In the genomic region with DNA sequence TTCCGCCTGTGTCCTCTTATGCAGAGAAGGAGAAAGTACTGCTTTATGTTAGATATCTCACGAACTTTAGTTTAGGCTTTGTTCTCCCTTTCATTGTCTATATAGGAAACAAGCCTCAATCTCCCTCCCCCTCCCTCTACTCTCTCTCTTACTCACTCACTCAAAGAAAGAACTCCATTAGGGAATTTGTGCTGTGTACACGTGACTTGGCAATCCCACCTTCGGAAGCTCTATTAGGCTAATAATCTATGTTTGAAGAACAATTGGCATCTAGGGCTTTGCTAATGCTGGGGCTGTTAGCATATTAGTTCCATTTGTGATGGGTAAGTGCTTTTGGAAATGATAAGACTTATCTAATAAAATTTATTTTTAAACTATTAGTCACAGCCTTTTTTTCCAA, we compare ENCODE assay signal across 20 mouse cellular contexts.
DNase-seq lines count a peak whose midpoint lies in the region; ATAC-seq and TF ChIP-seq lines count a peak whose summit lies in the region.
"Had no signal": no experiment of that assay in that cellular context is flagged by ENCODE, and none has a peak within 500 bp of the region (broad histone marks: within the 10 kb centered on the region; RNA-seq: fewer than 3 reads in every experiment).

No protein-coding gene starts in this region.

- no peak overlapping the region for H3K4me3 ChIP-seq in forebrain, postnatal 0 days (ENCODE audit: low read depth, low read length)
- no peak overlapping the region for H3K4me3 ChIP-seq in forebrain, embryonic 12.5 days (replicated peaks)
- H3K4me3 ChIP-seq in layer of hippocampus, adult 2 months: no peak overlapping the region
- H3K4me3 ChIP-seq in neural tube, embryonic 13.5 days: no peak overlapping the region
- no peak overlapping the region for H3K4me3 ChIP-seq in lung, adult 2 months (replicated peaks; ENCODE audit: extremely low read depth, low read depth, low read length)
- H3K4me3 ChIP-seq: embryonic facial prominence, embryonic 15.5 days; erythroblast, embryonic 14.5 days; gastrocnemius, adult 2 months; heart, embryonic 12.5 days; hindbrain, embryonic 10.5 days had no signal

- H3K4me1 ChIP-seq in forebrain, postnatal 0 days (ENCODE audit: insufficient read depth): peaks cover 7% of the 10 kb centered on the region; the same call in 1 of the 2 replicates
- H3K4me1 ChIP-seq in forebrain, embryonic 12.5 days: peaks cover 25% of the 10 kb centered on the region
- peaks cover 70% of the 10 kb centered on the region for H3K4me1 ChIP-seq in neural tube, embryonic 13.5 days (replicated peaks)
- H3K4me1 ChIP-seq in lung, adult 2 months (ENCODE audit: control insufficient read depth, insufficient read depth, low read length): no peaks in the 10 kb centered on the region
- H3K4me1 ChIP-seq: embryonic facial prominence, embryonic 15.5 days had no signal

- no peaks in the 10 kb centered on the region for H3K27me3 ChIP-seq in forebrain, postnatal 0 days (ENCODE audit: insufficient read depth, low read length)
- 0 out of 2 replicates have a peak, but pooled peaks cover 5% of the 10 kb centered on the region for H3K27me3 ChIP-seq in forebrain, embryonic 12.5 days
- no peaks in the 10 kb centered on the region for H3K27me3 ChIP-seq in neural tube, embryonic 13.5 days
- H3K27me3 ChIP-seq: embryonic facial prominence, embryonic 15.5 days; heart, embryonic 12.5 days had no signal

- no peak overlapping the region for H3K4me2 ChIP-seq in forebrain, postnatal 0 days (ENCODE audit: low read depth)
- H3K4me2 ChIP-seq in forebrain, embryonic 12.5 days: no peak overlapping the region
- H3K4me2 ChIP-seq in neural tube, embryonic 13.5 days: no peak overlapping the region
- H3K4me2 ChIP-seq: embryonic facial prominence, embryonic 15.5 days; heart, embryonic 12.5 days had no signal

- ATAC-seq in forebrain, postnatal 0 days: peak; percentile 73; the same call in 1 of the 2 replicates
- no peak for ATAC-seq in forebrain, embryonic 12.5 days (ENCODE audit: low FRiP score)
- ATAC-seq in neural tube, embryonic 13.5 days (ENCODE audit: low read depth): no peak
- ATAC-seq: inflammation-experienced regulatory T-cells, adult 6 months; intestine, postnatal 0 days had no signal

- H3K9me3 ChIP-seq in forebrain, postnatal 0 days (ENCODE audit: low read length): no peaks in the 10 kb centered on the region
- no peaks in the 10 kb centered on the region for H3K9me3 ChIP-seq in forebrain, embryonic 12.5 days
- no peaks in the 10 kb centered on the region for H3K9me3 ChIP-seq in neural tube, embryonic 13.5 days
- H3K9me3 ChIP-seq: embryonic facial prominence, embryonic 15.5 days; heart, embryonic 12.5 days; hindbrain, embryonic 10.5 days had no signal

- no peak for TF ChIP-seq POLR2A in lung, adult 2 months (IDR thresholded peaks at IDR 0.05; ENCODE audit: borderline replicate concordance, extremely low read depth, low read depth, low read length)

- no peak for TF ChIP-seq CTCF in forebrain, postnatal 0 days (IDR thresholded peaks at IDR 0.05; ENCODE audit: low read depth)
- no peak for TF ChIP-seq CTCF in layer of hippocampus, adult 2 months (conservative IDR thresholded peaks at IDR 0.05)
- no peak for TF ChIP-seq CTCF in lung, adult 2 months (IDR thresholded peaks at IDR 0.05; ENCODE audit: insufficient read depth, low read length)

- H3K36me3 ChIP-seq in forebrain, postnatal 0 days (ENCODE audit: insufficient read depth): no peaks in the 10 kb centered on the region
- H3K36me3 ChIP-seq in forebrain, embryonic 12.5 days (replicated peaks): no peaks in the 10 kb centered on the region
- H3K36me3 ChIP-seq in neural tube, embryonic 13.5 days: no peaks in the 10 kb centered on the region
- H3K36me3 ChIP-seq: embryonic facial prominence, embryonic 15.5 days; heart, embryonic 12.5 days; hindbrain, embryonic 10.5 days had no signal

- WGBS in forebrain, postnatal 0 days: 30% methylated on average over 4 of the region's 4 CpGs
- WGBS in forebrain, embryonic 12.5 days: 35% methylated on average over 4 of the region's 4 CpGs
- WGBS in neural tube, embryonic 13.5 days: 59% methylated on average over 4 of the region's 4 CpGs
- 66% methylated on average over 4 of the region's 4 CpGs for WGBS in lung, adult 2 months

- H3K9ac ChIP-seq in forebrain, postnatal 0 days: no peak overlapping the region
- no peak overlapping the region for H3K9ac ChIP-seq in forebrain, embryonic 12.5 days
- no peak overlapping the region for H3K9ac ChIP-seq in neural tube, embryonic 13.5 days
- H3K9ac ChIP-seq: embryonic facial prominence, embryonic 15.5 days; heart, embryonic 12.5 days had no signal

- DNase-seq in forebrain, postnatal 0 days: no peak
- DNase-seq in layer of hippocampus, adult 2 months (ENCODE audit: low spot score in 2 of 2): no peak
- no peak for DNase-seq in layer of hippocampus, adult 9-11 months
- no peak for DNase-seq in neural tube, embryonic 10.5 days (ENCODE audit: extremely low spot score, low spot score)
- no peak for DNase-seq in lung, adult 2 months
- DNase-seq: adrenal gland, adult 2 months; adrenal gland, postnatal 25 days; cerebellum, adult 2 months; cerebellum, postnatal 14 days; embryo, embryonic 11 days; gastrocnemius, adult 2 months; gastrocnemius, postnatal 25 days had no signal

- no peak overlapping the region for H3K27ac ChIP-seq in forebrain, postnatal 0 days (ENCODE audit: low read depth, low read length)
- no peak overlapping the region for H3K27ac ChIP-seq in forebrain, embryonic 12.5 days
- H3K27ac ChIP-seq in layer of hippocampus, adult 2 months: peak overlapping the region; percentile 41
- peak overlapping the region; percentile 86 for H3K27ac ChIP-seq in neural tube, embryonic 13.5 days (replicated peaks)
- H3K27ac ChIP-seq: embryonic facial prominence, embryonic 15.5 days; gastrocnemius, adult 2 months; hindbrain, embryonic 10.5 days had no signal

Comparison
In these comparisons a context has a peak if more than half of its experiments do, and no peak if none do; other contexts are left out.
1. H3K27ac ChIP-seq: peak in layer of hippocampus, adult 2 months (single experiment) and neural tube, embryonic 13.5 days (single experiment); none in forebrain, postnatal 0 days (single experiment) and forebrain, embryonic 12.5 days (single experiment).